Mouse (Mus musculus): ENCODE results near the gene Wipi2. TPM values are rescaled to one million over a fixed set of nuclear protein-coding genes. Genes with fewer than 3 reads are reported as not detected.

The Wipi2 gene
- polyA plus RNA-seq, 1 experiment from 2014 or later, result 28.7 TPM

GRCm38 (mm10) chr5:142650390-142650789, 22.9 kb downstream of the Wipi2 start:
- H3K4me3 ChIP-seq (ENCODE audit: control insufficient read depth in 1 of 2, insufficient read depth in 1 of 2, low read depth in 1 of 2, low read length in 2 of 2), result no peak overlapping the region
- no peak overlapping the region for H3K27ac ChIP-seq (replicated peaks in 1 of 2; ENCODE audit: control insufficient read depth in 1 of 2, insufficient read depth in 1 of 2, low read depth in 2 of 2, low read length in 2 of 2)
- H3K36me3 ChIP-seq (ENCODE audit: control insufficient read depth, insufficient read depth, low read length), result 0 out of 2 replicates have a peak, but pooled peaks cover 17% of the 10 kb centered on the region
- ATAC-seq (ENCODE audit: insufficient number of reproducible peaks, insufficient read depth, low FRiP score, low read depth), result no peak
- H3K9ac ChIP-seq (ENCODE audit: low read length), result no peak overlapping the region
- H3K4me2 ChIP-seq (ENCODE audit: low read length), result no peak overlapping the region
- WGBS, result 46% methylated on average over 3 of the region's 3 CpGs
- no peaks in the 10 kb centered on the region for H3K9me3 ChIP-seq (ENCODE audit: control insufficient read depth, low read length)
- H3K27me3 ChIP-seq (ENCODE audit: control insufficient read depth, insufficient read depth, low read length), result no peaks in the 10 kb centered on the region
- no peaks in the 10 kb centered on the region for H3K4me1 ChIP-seq (ENCODE audit: control insufficient read depth in 2 of 2, insufficient read depth in 2 of 2, low read length in 2 of 2)

DNA sequence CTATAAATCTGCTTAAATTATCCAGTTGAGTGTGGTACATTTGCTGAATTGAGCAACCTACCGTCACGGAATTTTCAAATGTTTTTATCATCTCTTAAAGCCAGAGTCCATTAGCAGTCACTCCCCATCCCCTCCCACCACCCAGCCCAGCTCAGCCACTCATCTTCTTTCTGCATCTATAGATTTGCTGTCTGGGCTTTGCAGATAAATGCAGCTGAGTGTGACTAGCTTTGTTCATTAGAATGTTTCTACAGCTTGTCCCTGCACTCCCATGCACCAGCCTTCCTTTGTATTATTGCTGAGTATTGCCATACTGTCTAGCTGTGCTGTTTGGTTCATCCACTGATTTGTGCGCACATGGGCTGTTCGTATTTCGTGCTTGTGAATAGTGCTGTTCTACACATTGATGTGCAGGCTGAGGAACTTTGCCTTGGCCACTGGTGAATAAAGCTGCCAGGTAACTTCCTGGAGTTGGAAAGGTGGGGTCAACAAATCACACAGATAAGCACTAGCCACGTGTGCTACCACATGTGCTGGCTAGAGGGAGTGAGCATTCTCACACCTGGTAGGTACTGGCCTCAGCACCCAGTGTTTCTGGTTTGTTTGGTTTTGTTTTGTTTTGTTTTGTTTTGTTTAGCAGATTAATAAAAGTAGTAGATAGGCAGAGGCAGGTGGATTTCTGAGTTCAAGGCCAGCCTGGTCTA, 23.4 kb downstream of the Wipi2 start:
- no peak for ATAC-seq (ENCODE audit: insufficient number of reproducible peaks, insufficient read depth, low FRiP score, low read depth)
- Histone ChIP-seq H3K36me3 (ENCODE audit: control insufficient read depth, insufficient read depth, low read length) (peaks cover 21% of the 10 kb centered on the region), H3K4me1 (ENCODE audit: control insufficient read depth in 2 of 2, insufficient read depth in 2 of 2, low read length in 2 of 2) (no peaks in the 10 kb centered on the region), H3K27me3 (ENCODE audit: control insufficient read depth, insufficient read depth, low read length) (no peaks in the 10 kb centered on the region), H3K27ac (replicated peaks in 1 of 2; ENCODE audit: control insufficient read depth in 1 of 2, insufficient read depth in 1 of 2, low read depth in 2 of 2, low read length in 2 of 2) (no peak overlapping the region), H3K9ac (ENCODE audit: low read length) (no peak overlapping the region), H3K4me2 (ENCODE audit: low read length) (no peak overlapping the region), H3K4me3 (ENCODE audit: control insufficient read depth in 1 of 2, insufficient read depth in 1 of 2, low read depth in 1 of 2, low read length in 2 of 2) (no peak overlapping the region), H3K9me3 (ENCODE audit: control insufficient read depth, low read length) (no peaks in the 10 kb centered on the region)
- 72% methylated on average over 6 of the region's 6 CpGs for WGBS

GRCm38 (mm10) chr5:142652266-142652665, 24.8 kb downstream of the Wipi2 start:
- H3K4me3 ChIP-seq (ENCODE audit: control insufficient read depth in 1 of 2, insufficient read depth in 1 of 2, low read depth in 1 of 2, low read length in 2 of 2), result no peak overlapping the region
- H3K27me3 ChIP-seq (ENCODE audit: control insufficient read depth, insufficient read depth, low read length), result no peaks in the 10 kb centered on the region
- peaks cover 27% of the 10 kb centered on the region for H3K36me3 ChIP-seq (ENCODE audit: control insufficient read depth, insufficient read depth, low read length)
- no peak overlapping the region for H3K9ac ChIP-seq (ENCODE audit: low read length)
- no peak overlapping the region for H3K4me2 ChIP-seq (ENCODE audit: low read length)
- WGBS, result 68% methylated on average over 4 of the region's 4 CpGs
- H3K9me3 ChIP-seq (ENCODE audit: control insufficient read depth, low read length), result no peaks in the 10 kb centered on the region
- no peak for ATAC-seq (ENCODE audit: insufficient number of reproducible peaks, insufficient read depth, low FRiP score, low read depth)
- H3K4me1 ChIP-seq (ENCODE audit: control insufficient read depth in 2 of 2, insufficient read depth in 2 of 2, low read length in 2 of 2), result no peaks in the 10 kb centered on the region
- no peak overlapping the region for H3K27ac ChIP-seq (replicated peaks in 1 of 2; ENCODE audit: control insufficient read depth in 1 of 2, insufficient read depth in 1 of 2, low read depth in 2 of 2, low read length in 2 of 2)

DNA sequence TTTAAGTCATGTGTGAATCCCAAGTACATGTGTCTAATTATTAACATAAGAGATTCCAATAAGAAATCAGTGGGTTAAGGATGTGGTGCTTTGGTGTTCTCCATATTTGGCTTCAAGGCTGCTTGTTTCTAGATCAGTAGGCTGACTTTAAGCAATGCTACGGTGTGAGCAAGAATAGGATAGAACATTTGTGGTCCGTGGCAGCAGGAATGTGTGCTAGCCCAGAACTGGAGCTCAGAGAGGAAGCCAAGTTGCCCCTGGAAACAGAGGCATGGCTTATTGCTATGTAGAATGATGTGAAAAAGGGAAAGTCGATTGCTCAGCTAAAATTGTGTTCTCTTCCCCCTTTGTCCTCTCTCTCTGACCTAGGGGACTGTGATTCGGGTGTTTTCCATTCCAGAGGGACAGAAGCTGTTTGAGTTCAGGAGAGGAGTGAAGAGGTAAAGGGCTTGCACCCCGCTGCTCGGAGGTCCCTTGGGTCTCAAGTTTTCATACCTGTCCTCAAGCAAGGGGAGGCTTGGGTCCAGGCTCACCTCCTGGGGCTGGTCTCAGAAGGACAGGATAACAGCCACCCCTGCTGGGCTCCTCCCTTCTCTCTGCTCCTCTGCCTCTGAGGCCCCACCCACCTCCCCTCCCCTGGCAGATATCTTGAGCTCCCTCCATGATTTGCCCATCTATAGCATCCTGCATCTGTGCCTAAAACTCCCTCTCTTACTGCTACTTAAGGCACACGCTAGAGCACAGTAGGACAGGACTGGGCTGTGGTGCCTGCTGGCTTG, 33.3 kb downstream of the Wipi2 start:
- Histone ChIP-seq H3K9me3 (ENCODE audit: control insufficient read depth, low read length) (no peaks in the 10 kb centered on the region), H3K9ac (ENCODE audit: low read length) (no peak overlapping the region), H3K4me3 (ENCODE audit: control insufficient read depth in 1 of 2, insufficient read depth in 1 of 2, low read depth in 1 of 2, low read length in 2 of 2) (no peak overlapping the region), H3K27ac (replicated peaks in 1 of 2; ENCODE audit: control insufficient read depth in 1 of 2, insufficient read depth in 1 of 2, low read depth in 2 of 2, low read length in 2 of 2) (no peak overlapping the region), H3K4me2 (ENCODE audit: low read length) (no peak overlapping the region), H3K27me3 (ENCODE audit: control insufficient read depth, insufficient read depth, low read length) (no peaks in the 10 kb centered on the region), H3K36me3 (ENCODE audit: control insufficient read depth, insufficient read depth, low read length) (peaks cover 100% of the 10 kb centered on the region), H3K4me1 (ENCODE audit: control insufficient read depth in 2 of 2, insufficient read depth in 2 of 2, low read length in 2 of 2) (no peaks in the 10 kb centered on the region)
- 87% methylated on average over 7 of the region's 7 CpGs for WGBS
- no peak for ATAC-seq (ENCODE audit: insufficient number of reproducible peaks, insufficient read depth, low FRiP score, low read depth)

DNA sequence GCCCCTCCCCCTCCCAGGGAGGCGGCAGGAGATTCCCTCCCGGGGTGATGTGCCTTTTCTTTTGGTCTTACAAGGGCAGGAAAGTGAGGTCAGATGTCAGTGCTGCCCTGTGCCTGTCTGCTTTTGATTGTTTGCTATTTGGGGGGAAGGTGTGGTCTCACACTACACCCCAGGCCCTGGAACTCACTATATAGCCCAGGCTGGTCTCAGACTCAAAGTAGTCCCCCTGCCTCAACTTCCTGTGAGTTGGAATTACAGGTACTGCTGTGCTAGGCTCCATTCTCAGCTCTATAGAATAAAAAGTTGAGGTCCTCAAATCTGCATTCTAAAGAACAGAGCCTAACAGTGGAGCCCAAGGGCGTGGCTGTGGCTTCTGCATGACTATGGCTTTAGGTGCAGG, 40.4 kb downstream of the Wipi2 start:
- Histone ChIP-seq H3K4me3 (ENCODE audit: control insufficient read depth in 1 of 2, insufficient read depth in 1 of 2, low read depth in 1 of 2, low read length in 2 of 2) (no peak overlapping the region), H3K9ac (ENCODE audit: low read length) (no peak overlapping the region), H3K4me2 (ENCODE audit: low read length) (no peak overlapping the region), H3K27ac (replicated peaks in 1 of 2; ENCODE audit: control insufficient read depth in 1 of 2, insufficient read depth in 1 of 2, low read depth in 2 of 2, low read length in 2 of 2) (no peak overlapping the region), H3K36me3 (ENCODE audit: control insufficient read depth, insufficient read depth, low read length) (peaks cover 68% of the 10 kb centered on the region), H3K9me3 (ENCODE audit: control insufficient read depth, low read length) (no peaks in the 10 kb centered on the region), H3K27me3 (ENCODE audit: control insufficient read depth, insufficient read depth, low read length) (no peaks in the 10 kb centered on the region), H3K4me1 (ENCODE audit: control insufficient read depth in 2 of 2, insufficient read depth in 2 of 2, low read length in 2 of 2) (no peaks in the 10 kb centered on the region)
- no peak for ATAC-seq (ENCODE audit: insufficient number of reproducible peaks, insufficient read depth, low FRiP score, low read depth)
- WGBS, result 38% methylated on average over 3 of the region's 3 CpGs

- 83% methylated on average over 11 of the region's 11 CpGs for WGBS
- Histone ChIP-seq H3K27ac (replicated peaks in 1 of 2; ENCODE audit: control insufficient read depth in 1 of 2, insufficient read depth in 1 of 2, low read depth in 2 of 2, low read length in 2 of 2) (no peak overlapping the region), H3K4me3 (ENCODE audit: control insufficient read depth in 1 of 2, insufficient read depth in 1 of 2, low read depth in 1 of 2, low read length in 2 of 2) (no peak overlapping the region), H3K27me3 (ENCODE audit: control insufficient read depth, insufficient read depth, low read length) (no peaks in the 10 kb centered on the region), H3K9ac (ENCODE audit: low read length) (no peak overlapping the region), H3K4me1 (ENCODE audit: control insufficient read depth in 2 of 2, insufficient read depth in 2 of 2, low read length in 2 of 2) (no peaks in the 10 kb centered on the region), H3K4me2 (ENCODE audit: low read length) (no peak overlapping the region), H3K36me3 (ENCODE audit: control insufficient read depth, insufficient read depth, low read length) (peaks cover 60% of the 10 kb centered on the region), H3K9me3 (ENCODE audit: control insufficient read depth, low read length) (no peaks in the 10 kb centered on the region)
- no peak for ATAC-seq (ENCODE audit: insufficient number of reproducible peaks, insufficient read depth, low FRiP score, low read depth)
Measured at GRCm38 (mm10) chr5:142668556-142669263, 41.2 kb downstream of the Wipi2 start.

DNA sequence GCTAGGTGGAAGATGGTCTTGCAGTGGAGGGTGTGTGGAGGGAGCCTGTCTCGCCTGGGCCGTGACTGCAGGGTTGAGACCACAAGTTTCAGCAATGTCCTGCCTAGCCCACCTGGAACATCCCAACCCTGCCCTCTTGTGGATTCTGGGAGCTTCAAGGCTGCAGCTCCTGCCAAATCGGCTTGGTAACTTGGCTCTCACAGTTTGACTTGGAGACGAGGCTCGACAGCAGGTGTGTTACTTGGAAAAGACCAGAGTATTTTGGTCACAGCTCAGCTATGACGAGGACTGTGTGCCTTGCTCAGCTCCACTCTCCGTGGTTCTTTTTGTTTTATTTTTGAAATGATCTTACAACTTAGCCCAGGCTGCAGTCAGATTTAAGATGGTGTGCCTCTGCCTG, 42.2 kb downstream of the Wipi2 start:
- H3K9me3 ChIP-seq (ENCODE audit: control insufficient read depth, low read length), result no peaks in the 10 kb centered on the region
- WGBS, result 71% methylated on average over 7 of the region's 7 CpGs
- no peaks in the 10 kb centered on the region for H3K27me3 ChIP-seq (ENCODE audit: control insufficient read depth, insufficient read depth, low read length)
- no peaks in the 10 kb centered on the region for H3K4me1 ChIP-seq (ENCODE audit: control insufficient read depth in 2 of 2, insufficient read depth in 2 of 2, low read length in 2 of 2)
- no peak overlapping the region for H3K9ac ChIP-seq (ENCODE audit: low read length)
- no peak overlapping the region for H3K4me3 ChIP-seq (ENCODE audit: control insufficient read depth in 1 of 2, insufficient read depth in 1 of 2, low read depth in 1 of 2, low read length in 2 of 2)
- no peak for ATAC-seq (ENCODE audit: insufficient number of reproducible peaks, insufficient read depth, low FRiP score, low read depth)
- H3K4me2 ChIP-seq (ENCODE audit: low read length), result no peak overlapping the region
- no peak overlapping the region for H3K27ac ChIP-seq (replicated peaks in 1 of 2; ENCODE audit: control insufficient read depth in 1 of 2, insufficient read depth in 1 of 2, low read depth in 2 of 2, low read length in 2 of 2)
- peaks cover 50% of the 10 kb centered on the region for H3K36me3 ChIP-seq (ENCODE audit: control insufficient read depth, insufficient read depth, low read length)
